Mouse (Mus musculus) gastrocnemius, postnatal 36 days (tissue): ENCODE measurements around the gene Cct2. TPM values are rescaled to one million over a fixed set of nuclear protein-coding genes. Genes with fewer than 3 reads are reported as not detected.

Source experiments
- DNase-seq, 2 experiments: peaks; one replicate each; pipeline ENCODE4 v3.0.0; 2022
- intact Hi-C: fragments of 180-260 bp; cut with DNase I; formaldehyde crosslinking; loops from one replicate; pipeline ENCODE4 v1.15.1; 2025
- long read RNA-seq, 2 experiments: library from polyadenylated mRNA; stranded (forward); transcript quantifications; one replicate each; pipeline ENCODE4 v2.0.0; 2021
- total RNA-seq, 2 experiments: library from RNA; stranded (reverse); gene quantifications; 2 replicates each; pipeline ENCODE4 v1.2.3; 2021

Cct2 gene
- 100 to 1,000 TPM in 1 of 2 experiments, 10 to 100 TPM in 1; 93.1 to 119 TPM for total RNA-seq
- long read RNA-seq, experiment 1, transcript Cct2-201 (16 exons, 1,959 nt): major isoform, 55 of 71 reads
- long read RNA-seq, experiment 1, partial matches to known transcripts: 11 of 71 reads
- long read RNA-seq, experiment 1, other reads (novel, unspliced or antisense): 5 of 71 reads
- long read RNA-seq, experiment 2, transcript Cct2-201 (16 exons, 1,959 nt): major isoform, 77 of 96 reads
- long read RNA-seq, experiment 2, partial matches to known transcripts: 14 of 96 reads
- long read RNA-seq, experiment 2, other reads (novel, unspliced or antisense): 5 of 96 reads

DNA sequence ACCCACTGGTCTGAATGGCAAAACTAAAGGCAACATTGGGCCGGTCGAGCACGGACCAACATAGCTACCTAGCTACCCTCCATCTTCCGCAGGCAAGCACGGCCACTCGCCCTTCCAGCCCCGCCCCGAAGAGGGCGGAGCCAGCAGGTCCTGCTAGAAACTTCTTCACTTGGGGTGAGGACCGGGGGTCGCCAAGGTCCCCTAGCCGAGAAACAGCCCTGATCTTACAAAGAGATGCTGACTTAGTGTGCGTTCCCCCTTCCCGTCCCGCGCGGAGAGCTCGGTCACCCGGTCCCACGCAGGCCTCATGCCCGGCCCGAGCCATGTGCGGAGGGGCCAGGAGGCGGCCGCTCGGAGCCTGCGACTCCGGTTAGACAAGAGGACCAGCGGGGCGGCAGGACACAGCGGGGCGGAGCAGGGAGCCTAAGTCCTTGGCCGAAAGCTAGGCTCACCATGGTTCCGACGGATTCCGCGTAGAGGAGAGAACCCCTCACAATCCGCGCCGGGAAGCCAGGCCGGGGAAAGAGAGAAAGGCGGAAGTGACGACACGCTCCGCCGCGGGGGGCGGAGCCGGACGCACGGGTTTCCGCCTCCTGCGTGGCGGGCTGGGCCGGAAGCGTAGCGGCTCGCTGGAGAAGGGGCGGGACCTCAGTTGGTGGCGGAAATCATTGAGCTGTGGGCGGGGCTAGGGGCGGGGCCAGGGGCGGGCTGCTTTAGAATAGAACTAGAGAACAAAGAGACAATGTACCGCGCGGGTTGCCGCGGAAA is at the start of gene Cct2:
Cct2 (minus strand) TSS at position 561 of the 768 bp plus-strand sequence.
- intact Hi-C loops: loop anchor here (5.0 kb wide), 2 partner anchors 84 to 144 kb away; partner anchors contain the start of gene Frs2
- peak; percentile 83 to 88 for DNase-seq

DNA sequence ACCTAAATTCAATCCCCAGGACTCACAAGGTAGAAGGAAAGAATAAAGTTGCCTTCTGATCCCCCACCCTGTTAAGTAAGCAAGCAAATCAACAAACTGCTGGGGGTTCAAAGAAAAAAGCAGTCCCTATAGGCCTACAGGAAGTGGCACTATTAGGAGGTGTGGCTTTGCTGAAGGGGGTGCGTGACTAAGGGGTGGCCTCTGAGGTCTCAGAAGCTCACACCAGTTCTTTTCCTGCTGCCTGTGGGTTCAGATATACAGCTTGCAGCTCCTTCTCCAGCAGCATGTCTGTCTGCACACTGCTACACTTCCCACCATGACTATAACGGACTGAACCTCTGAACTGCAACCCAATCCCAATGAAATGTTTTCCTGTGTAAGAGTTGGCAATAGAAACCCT is 48.9 kb upstream of the Cct2 start:
- intact Hi-C loops: no loop called here
- DNase-seq: no peak

- intact Hi-C loops: no loop called here
- no peak for DNase-seq
Measured at GRCm38 (mm10) chr10:117111455-117111854, 47.8 kb upstream of the Cct2 start.

DNA sequence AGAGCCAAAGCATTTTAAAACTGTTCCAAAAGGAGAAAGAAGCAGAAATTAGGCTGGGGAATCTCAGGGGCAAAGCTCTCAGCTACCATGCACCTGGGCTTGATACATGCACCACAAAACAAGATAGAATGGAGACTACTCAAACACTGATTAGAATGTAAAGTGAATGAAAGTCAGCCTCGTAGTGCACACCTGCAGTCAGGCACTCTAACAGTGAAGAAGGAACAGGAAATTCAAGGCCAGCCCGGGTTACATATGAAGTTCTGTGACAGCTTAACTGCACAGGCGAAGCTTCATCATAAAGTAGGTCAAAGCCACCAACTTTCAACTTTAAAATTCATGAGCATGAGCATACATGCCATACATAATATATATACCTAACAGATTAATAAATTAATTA is 46.7 kb upstream of the Cct2 start:
- intact Hi-C loops: no loop called here
- DNase-seq: no peak

- intact Hi-C loops: no loop called here
- DNase-seq: no peak
Measured at GRCm38 (mm10) chr10:117106686-117107085, 43.1 kb upstream of the Cct2 start.

- DNase-seq: no peak
- intact Hi-C loops: no loop called here
Measured at GRCm38 (mm10) chr10:117106244-117106643, 42.6 kb upstream of the Cct2 start.

DNA sequence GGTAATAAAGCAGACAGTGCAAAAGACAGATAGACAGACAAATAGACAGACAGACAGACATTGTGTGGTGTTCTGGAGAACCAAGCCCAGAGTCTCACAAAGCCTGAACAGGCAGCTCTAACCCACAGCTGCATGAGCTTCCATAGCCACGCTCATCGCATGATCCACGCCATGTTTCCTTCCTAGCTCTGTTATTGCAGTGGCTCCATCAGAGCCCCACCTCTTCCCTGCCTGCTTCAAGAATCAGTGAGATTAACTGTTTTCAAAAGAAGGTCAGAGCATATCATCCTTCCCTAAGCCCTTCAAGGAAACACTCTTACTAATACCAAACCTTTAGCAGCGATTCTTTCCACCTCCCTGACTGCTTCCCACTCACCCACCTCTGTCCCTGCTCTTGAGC is 41.4 kb upstream of the Cct2 start:
- intact Hi-C loops: no loop called here
- DNase-seq: no peak

- intact Hi-C loops: no loop called here
Measured at GRCm38 (mm10) chr10:117103854-117104598, 40.4 kb upstream of the Cct2 start.

DNA sequence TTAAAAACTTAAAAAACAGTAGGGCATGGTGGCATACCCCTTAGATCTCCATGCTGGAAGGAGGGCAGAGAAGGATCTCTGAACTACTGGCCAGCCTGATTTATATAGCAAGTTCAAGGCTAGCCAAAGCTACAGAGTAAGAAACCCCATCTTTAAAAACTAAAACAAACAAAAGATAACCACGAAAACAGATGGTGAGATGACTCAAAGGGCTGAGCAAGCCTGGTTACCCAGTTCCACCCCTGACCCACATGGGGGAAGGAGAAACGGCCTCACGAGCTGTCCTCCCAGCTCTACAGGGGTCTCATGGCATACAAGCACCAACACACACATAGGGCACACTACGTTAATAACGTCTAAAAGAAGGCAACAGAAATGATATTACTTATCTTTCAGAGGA is 36.6 kb upstream of the Cct2 start:
- DNase-seq: no peak
- intact Hi-C loops: no loop called here

More at GRCm38 (mm10) chr10:117103854-117104598, 40.4 kb upstream of the Cct2 start:
- DNase-seq: no peak

DNA sequence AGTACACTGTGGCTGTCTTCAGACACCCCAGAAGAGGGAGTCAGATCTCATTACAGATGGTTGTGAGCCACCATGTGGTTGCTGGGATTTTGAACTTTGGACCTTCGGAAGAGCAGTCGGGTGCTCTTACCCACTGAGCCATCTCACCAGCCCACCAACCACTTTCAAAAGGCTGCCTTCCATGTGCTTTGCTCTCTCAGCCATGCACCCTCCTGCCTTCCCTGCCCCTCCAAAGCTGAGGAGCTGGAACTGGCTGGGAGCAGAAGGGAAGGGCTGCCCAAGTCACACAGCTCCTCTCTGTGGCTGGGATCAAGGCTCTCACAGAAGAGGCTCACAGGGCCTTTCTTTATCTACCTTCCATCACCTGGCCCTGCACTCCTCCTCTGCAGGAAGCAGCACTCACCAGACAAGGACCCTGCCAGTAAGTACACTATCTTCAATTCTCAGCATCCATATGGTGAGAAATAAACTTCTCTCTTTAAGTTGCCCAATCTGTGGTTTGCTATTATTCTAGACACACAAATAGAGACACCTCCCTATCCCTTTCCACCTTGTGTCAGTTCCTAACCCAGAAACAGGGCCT is 33.6 kb upstream of the Cct2 start:
- intact Hi-C loops: no loop called here
- no peak for DNase-seq

GRCm38 (mm10) chr10:117096096-117096495 is 32.5 kb upstream of the Cct2 start:
- no peak for DNase-seq
- intact Hi-C loops: no loop called here

DNA sequence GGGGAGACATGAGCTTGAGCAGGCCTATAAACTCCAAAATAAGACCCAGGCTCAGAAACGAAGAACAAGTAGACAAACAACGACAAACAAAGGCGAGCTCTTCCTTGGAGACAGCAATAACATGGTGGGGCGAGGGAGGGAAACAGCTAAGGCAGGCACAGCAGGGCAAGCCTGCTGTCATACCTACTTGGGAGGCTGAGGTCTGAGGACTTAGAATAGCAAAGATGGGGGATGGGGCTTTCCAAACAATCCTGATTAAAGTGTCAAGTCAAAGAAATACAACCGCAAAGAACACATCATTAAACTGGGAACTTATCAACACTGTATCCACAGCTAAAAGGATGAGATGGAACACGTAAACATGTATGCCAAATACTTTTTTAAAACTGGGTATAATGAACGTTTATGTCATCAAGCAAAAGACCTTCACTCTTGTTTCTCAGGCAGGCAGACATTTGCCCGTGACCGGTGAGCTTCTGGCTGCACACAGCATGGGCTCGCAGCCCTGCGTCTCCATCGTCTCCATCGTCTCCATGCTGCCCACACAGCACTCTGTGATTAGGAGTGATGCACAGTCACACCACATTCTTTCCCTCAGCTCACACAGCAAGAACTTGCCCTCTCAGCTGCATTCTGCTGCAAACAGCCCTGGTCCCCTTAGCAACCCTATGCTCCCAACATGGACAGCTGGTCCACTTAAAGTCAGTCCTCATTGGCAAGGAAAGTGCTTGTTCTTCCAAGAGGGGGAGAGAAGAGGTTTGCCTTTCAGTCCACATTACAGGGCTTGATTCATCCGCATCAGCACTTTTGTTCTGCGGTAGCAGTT is 31.1 kb upstream of the Cct2 start:
- DNase-seq: no peak
- intact Hi-C loops: no loop called here

- intact Hi-C loops: no loop called here
- no peak for DNase-seq
Measured at GRCm38 (mm10) chr10:117089628-117090027, 26.0 kb upstream of the Cct2 start.

GRCm38 (mm10) chr10:117081914-117082359 is 18.3 kb upstream of the Cct2 start:
- DNase-seq: no peak
- intact Hi-C loops: no loop called here

- intact Hi-C loops: no loop called here
Measured at GRCm38 (mm10) chr10:117081326-117081725, 17.7 kb upstream of the Cct2 start.

DNA sequence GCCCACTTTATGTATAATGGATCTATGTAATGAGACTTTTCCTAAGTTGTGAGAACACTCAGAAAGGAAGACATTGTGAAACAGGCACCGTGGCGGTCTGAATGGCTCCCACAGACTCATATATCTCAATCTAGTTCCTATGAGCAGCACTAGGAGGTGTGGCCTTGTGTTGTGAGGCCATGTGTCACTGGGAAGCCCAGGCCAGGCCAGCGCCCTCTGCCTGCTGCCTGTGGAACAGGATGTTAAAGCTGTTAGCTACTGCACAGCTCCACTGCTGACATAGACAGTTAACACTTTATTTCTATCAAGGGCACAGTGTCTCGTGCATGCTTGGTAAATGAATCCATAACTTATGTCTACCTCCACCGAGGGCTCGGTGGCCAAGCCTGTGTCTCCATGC is 14.7 kb upstream of the Cct2 start:
- intact Hi-C loops: no loop called here
- DNase-seq: no peak

More at GRCm38 (mm10) chr10:117081326-117081725, 17.7 kb upstream of the Cct2 start:
- no peak for DNase-seq

DNA sequence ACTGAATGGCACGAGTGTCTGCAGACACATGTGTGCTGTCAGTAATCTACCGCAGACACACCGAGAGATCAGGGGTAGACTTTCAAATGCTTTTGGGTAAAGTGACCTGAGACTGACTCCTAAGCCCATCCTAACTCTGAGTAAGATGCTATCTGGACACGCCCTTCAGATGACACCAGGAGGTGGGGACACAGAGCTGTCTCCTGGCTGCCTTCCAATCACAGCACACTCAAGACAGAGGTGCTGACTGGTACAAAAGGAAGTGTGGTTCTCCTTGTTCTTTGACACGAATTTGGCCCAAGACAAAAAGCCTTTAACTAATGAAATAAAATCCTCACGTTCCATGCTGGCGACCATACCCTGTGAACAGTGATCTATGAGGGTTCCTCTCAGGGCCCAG is 9.6 kb upstream of the Cct2 start:
- intact Hi-C loops: no loop called here

DNA sequence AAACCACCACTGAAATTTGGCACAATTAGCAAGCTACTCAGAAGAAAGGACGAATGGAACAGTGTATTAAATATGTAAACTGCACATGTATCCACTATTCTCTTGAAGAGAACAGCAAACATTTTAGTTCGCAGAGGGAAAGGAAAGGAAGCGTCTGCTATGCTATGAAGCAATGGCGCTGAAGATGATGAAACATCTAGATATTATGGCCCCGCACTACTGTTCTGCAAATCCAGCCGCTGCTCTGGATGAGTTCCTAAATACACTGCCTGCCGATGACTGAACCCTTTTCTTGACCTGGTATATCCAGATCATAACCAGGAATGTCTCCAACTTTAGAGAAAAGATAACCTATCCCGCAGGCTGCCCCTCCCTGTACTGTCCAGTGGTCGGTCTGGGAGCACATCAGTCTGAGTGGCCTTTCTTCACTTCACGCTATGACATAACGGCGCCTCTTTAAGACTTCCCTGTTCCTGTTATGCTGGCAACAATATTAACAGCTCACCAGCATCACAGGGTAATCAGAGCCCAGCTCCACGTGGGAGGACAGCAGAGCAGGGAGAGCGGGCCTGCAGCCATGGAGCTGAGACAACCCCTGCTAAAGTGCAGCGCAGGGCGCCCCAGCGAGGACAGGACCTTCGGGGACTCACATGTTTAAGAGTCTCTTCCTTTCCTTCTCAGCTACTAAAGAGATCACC is 8.7 kb upstream of the Cct2 start:
- intact Hi-C loops: no loop called here
- DNase-seq: no peak

More for the DNA sequence above, 9.6 kb upstream of the Cct2 start:
- DNase-seq: no peak

- DNase-seq: no peak
- intact Hi-C loops: no loop called here
Measured at GRCm38 (mm10) chr10:117069109-117069508, 5.5 kb upstream of the Cct2 start.
